In the genomic region with DNA sequence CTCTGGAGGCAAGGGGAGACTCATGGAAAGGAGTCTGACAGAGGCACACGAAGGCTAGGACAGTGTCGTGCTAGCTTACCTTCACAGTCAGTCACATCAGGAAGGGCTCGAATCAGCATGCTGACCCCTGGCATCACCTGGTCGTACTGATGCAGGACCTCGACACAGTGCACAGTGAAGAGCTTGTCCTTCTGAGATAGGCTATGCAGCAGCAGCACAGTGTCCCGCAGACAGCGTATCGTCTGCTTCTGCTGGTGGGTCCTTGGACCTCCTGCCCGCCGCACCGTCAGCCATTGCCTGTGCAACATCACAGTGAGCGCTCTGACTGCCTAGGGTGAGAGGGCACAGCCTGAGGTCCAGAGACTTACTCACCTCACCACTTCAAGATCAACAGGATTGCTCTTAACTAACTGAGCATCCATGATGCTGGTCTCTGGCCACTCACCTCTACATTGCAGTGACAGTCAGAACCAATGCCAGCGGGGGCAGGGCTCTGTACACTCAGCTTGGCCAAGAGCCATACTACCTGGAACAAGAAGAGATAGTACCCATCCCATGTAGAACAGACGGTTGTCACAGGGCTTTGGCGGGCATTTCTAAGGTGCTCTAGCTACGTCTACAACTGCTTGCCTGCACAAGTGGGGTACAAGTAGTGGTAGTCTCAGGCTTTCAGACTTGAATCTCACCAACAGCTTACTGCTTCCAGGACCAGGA, we compare ENCODE assay signal across 8 mouse cellular contexts. TPM values are rescaled to one million over a fixed set of nuclear protein-coding genes. Genes with fewer than 3 reads are reported as not detected.
DNase-seq lines count a peak whose midpoint lies in the region; ATAC-seq and TF ChIP-seq lines count a peak whose summit lies in the region.

No protein-coding gene starts in this region.

- no peak for TF ChIP-seq CTCF in forebrain, postnatal 0 days (IDR thresholded peaks at IDR 0.05; ENCODE audit: low read depth)
- TF ChIP-seq CTCF in lung, adult 2 months (IDR thresholded peaks at IDR 0.05; ENCODE audit: insufficient read depth, low read length) = 0 out of 2 replicates have a peak, but pooled peaks have one; percentile 6

- no peaks in the 10 kb centered on the region for H3K9me3 ChIP-seq in forebrain, embryonic 11.5 days (ENCODE audit: control insufficient read depth, low read length)
- no peaks in the 10 kb centered on the region for H3K9me3 ChIP-seq in forebrain, postnatal 0 days (ENCODE audit: low read length)
- H3K9me3 ChIP-seq in embryonic facial prominence, embryonic 11.5 days (replicated peaks; ENCODE audit: control insufficient read depth, low read length) = no peaks in the 10 kb centered on the region
- no peaks in the 10 kb centered on the region for H3K9me3 ChIP-seq in limb, embryonic 15.5 days

- no peak for DNase-seq in forebrain, embryonic 11.5 days (ENCODE audit: low spot score)
- DNase-seq in forebrain, postnatal 0 days = no peak
- DNase-seq in lung, adult 2 months = no peak
- DNase-seq in lung, postnatal 10 days = no peak
- no peak for DNase-seq in embryonic facial prominence, embryonic 11.5 days (ENCODE audit: low spot score)
- no peak for DNase-seq in urinary bladder, postnatal 10 days (ENCODE audit: low spot score)
- DNase-seq in Muller cell, postnatal 12 days (ENCODE audit: inconsistent ontology term) = no peak

- no peak overlapping the region for H3K9ac ChIP-seq in forebrain, embryonic 11.5 days (ENCODE audit: low read length)
- H3K9ac ChIP-seq in forebrain, postnatal 0 days = no peak overlapping the region
- H3K9ac ChIP-seq in embryonic facial prominence, embryonic 11.5 days (replicated peaks; ENCODE audit: low read length) = no peak overlapping the region
- no peak overlapping the region for H3K9ac ChIP-seq in limb, embryonic 15.5 days

- 91% methylated on average over 16 of the region's 16 CpGs for WGBS in forebrain, embryonic 11.5 days
- whole genome bisulfite sequencing in forebrain, postnatal 0 days = 90% methylated on average over 16 of the region's 16 CpGs
- WGBS in lung, adult 2 months = 89% methylated on average over 16 of the region's 16 CpGs
- 86% methylated on average over 16 of the region's 16 CpGs for WGBS in embryonic facial prominence, embryonic 11.5 days
- WGBS in limb, embryonic 15.5 days = 93% methylated on average over 16 of the region's 16 CpGs

- no peaks in the 10 kb centered on the region for H3K27me3 ChIP-seq in forebrain, embryonic 11.5 days (ENCODE audit: control insufficient read depth, insufficient read depth, low read length)
- H3K27me3 ChIP-seq in forebrain, postnatal 0 days (ENCODE audit: insufficient read depth, low read length) = no peaks in the 10 kb centered on the region
- H3K27me3 ChIP-seq in embryonic facial prominence, embryonic 11.5 days (ENCODE audit: control insufficient read depth, insufficient read depth, low read length) = no peaks in the 10 kb centered on the region
- H3K27me3 ChIP-seq in limb, embryonic 15.5 days = no peaks in the 10 kb centered on the region

- 0 out of 2 replicates have a peak, but pooled peaks have one; percentile 16 for ATAC-seq in forebrain, embryonic 11.5 days (replicated peaks; ENCODE audit: low FRiP score)
- ATAC-seq in forebrain, postnatal 0 days = no peak
- 0 out of 2 replicates have a peak, but pooled peaks have one; percentile 19 for ATAC-seq in embryonic facial prominence, embryonic 11.5 days (replicated peaks; ENCODE audit: insufficient number of reproducible peaks, low FRiP score, low TSS enrichment, low read depth)
- no peak for ATAC-seq in limb, embryonic 15.5 days (ENCODE audit: insufficient number of reproducible peaks, low FRiP score, low TSS enrichment, low read depth)

- no peak overlapping the region for H3K4me3 ChIP-seq in forebrain, embryonic 11.5 days (ENCODE audit: low read depth, low read length)
- no peak overlapping the region for H3K4me3 ChIP-seq in forebrain, postnatal 0 days (ENCODE audit: low read depth, low read length)
- no peak overlapping the region for H3K4me3 ChIP-seq in lung, adult 2 months (replicated peaks; ENCODE audit: extremely low read depth, low read depth, low read length)
- H3K4me3 ChIP-seq in embryonic facial prominence, embryonic 11.5 days (ENCODE audit: low read depth, low read length) = no peak overlapping the region
- H3K4me3 ChIP-seq in limb, embryonic 15.5 days = no peak overlapping the region

- no peak overlapping the region for H3K27ac ChIP-seq in forebrain, embryonic 11.5 days (ENCODE audit: low read depth, low read length)
- no peak overlapping the region for H3K27ac ChIP-seq in forebrain, postnatal 0 days (ENCODE audit: low read depth, low read length)
- no peak overlapping the region for H3K27ac ChIP-seq in embryonic facial prominence, embryonic 11.5 days (replicated peaks; ENCODE audit: low read depth, low read length)
- peak overlapping the region; percentile 89; the same call in 1 of the 2 replicates for H3K27ac ChIP-seq in limb, embryonic 15.5 days

- 0 out of 2 replicates have a peak, but pooled peaks cover under 1% of the 10 kb centered on the region for H3K4me1 ChIP-seq in forebrain, embryonic 11.5 days (replicated peaks; ENCODE audit: control insufficient read depth, insufficient read depth, low read length)
- no peaks in the 10 kb centered on the region for H3K4me1 ChIP-seq in forebrain, postnatal 0 days (ENCODE audit: insufficient read depth)
- peaks cover 16% of the 10 kb centered on the region for H3K4me1 ChIP-seq in lung, adult 2 months (ENCODE audit: control insufficient read depth, insufficient read depth, low read length)
- no peaks in the 10 kb centered on the region for H3K4me1 ChIP-seq in embryonic facial prominence, embryonic 11.5 days (ENCODE audit: control insufficient read depth, insufficient read depth, low read length)
- peaks cover 24% of the 10 kb centered on the region for H3K4me1 ChIP-seq in limb, embryonic 15.5 days

- H3K4me2 ChIP-seq in forebrain, embryonic 11.5 days (ENCODE audit: low read depth, low read length, severe bottlenecking) = no peak overlapping the region
- no peak overlapping the region for H3K4me2 ChIP-seq in forebrain, postnatal 0 days (ENCODE audit: low read depth)
- H3K4me2 ChIP-seq in embryonic facial prominence, embryonic 11.5 days (ENCODE audit: low read depth, low read length) = no peak overlapping the region
- H3K4me2 ChIP-seq in limb, embryonic 15.5 days = no peak overlapping the region

- TF ChIP-seq POLR2A in lung, adult 2 months (IDR thresholded peaks at IDR 0.05; ENCODE audit: borderline replicate concordance, extremely low read depth, low read depth, low read length) = no peak

- peaks cover 5% of the 10 kb centered on the region; the same call in 1 of the 2 replicates for H3K36me3 ChIP-seq in forebrain, embryonic 11.5 days (ENCODE audit: control insufficient read depth, insufficient read depth, low read length)
- H3K36me3 ChIP-seq in forebrain, postnatal 0 days (ENCODE audit: insufficient read depth) = peaks cover 77% of the 10 kb centered on the region
- peaks cover 18% of the 10 kb centered on the region for H3K36me3 ChIP-seq in embryonic facial prominence, embryonic 11.5 days (replicated peaks; ENCODE audit: control insufficient read depth, insufficient read depth, low read depth, low read length)
- peaks cover 76% of the 10 kb centered on the region for H3K36me3 ChIP-seq in limb, embryonic 15.5 days

RNA-seq across cellular contexts. Expression of a gene that starts 0.8 kb away (rescaled TPM):
- polyA plus RNA-seq in forebrain, embryonic 11.5 days (2014; fragmentation: Nextera tagmentation; extraction: Ambion mirVana) = 5.9 and 8.2 TPM in 2 replicates
- total RNA-seq in forebrain, postnatal 0 days (2014; rRNA removed) = 22.5 and 25.3 TPM in 2 replicates
- polyA plus RNA-seq in forebrain, postnatal 0 days (2015; fragmentation: Nextera tagmentation; extraction: Ambion mirVana) = 16.5 and 20.3 TPM in 2 replicates
- polyA plus RNA-seq in lung, adult 2 months (2012; rRNA removed) = 83.7 and 86.9 TPM in 2 replicates
- polyA plus RNA-seq in embryonic facial prominence, embryonic 11.5 days (2014; fragmentation: Nextera tagmentation; extraction: Ambion mirVana) = 4.5 and 7.8 TPM in 2 replicates
- polyA plus RNA-seq in limb, embryonic 15.5 days (2015; fragmentation: Nextera tagmentation; extraction: Ambion mirVana) = 16.0 and 17.2 TPM in 2 replicates

RNA-seq across cellular contexts. Expression of a gene that starts 13.6 kb away (rescaled TPM):
- polyA plus RNA-seq in forebrain, embryonic 11.5 days (2014; fragmentation: Nextera tagmentation; extraction: Ambion mirVana) = 28.1 and 32.1 TPM in 2 replicates
- total RNA-seq in forebrain, postnatal 0 days (2014; rRNA removed) = 45.2 and 46.1 TPM in 2 replicates
- polyA plus RNA-seq in forebrain, postnatal 0 days (2015; fragmentation: Nextera tagmentation; extraction: Ambion mirVana) = 34.6 and 34.8 TPM in 2 replicates
- polyA plus RNA-seq in lung, adult 2 months (2012; rRNA removed) = 18.8 and 21.9 TPM in 2 replicates
- polyA plus RNA-seq in embryonic facial prominence, embryonic 11.5 days (2014; fragmentation: Nextera tagmentation; extraction: Ambion mirVana) = 26.3 and 27.2 TPM in 2 replicates
- polyA plus RNA-seq in limb, embryonic 15.5 days (2015; fragmentation: Nextera tagmentation; extraction: Ambion mirVana) = 25.4 and 27.4 TPM in 2 replicates

RNA-seq across cellular contexts. Expression of a gene that starts 22.0 kb away (rescaled TPM):
- polyA plus RNA-seq in forebrain, embryonic 11.5 days (2014; fragmentation: Nextera tagmentation; extraction: Ambion mirVana) = 13.2 and 17.4 TPM in 2 replicates
- 12.2 and 12.9 TPM in 2 replicates for total RNA-seq in forebrain, postnatal 0 days (2014; rRNA removed)
- 6.4 and 7.2 TPM in 2 replicates for polyA plus RNA-seq in forebrain, postnatal 0 days (2015; fragmentation: Nextera tagmentation; extraction: Ambion mirVana)
- 3.5 and 3.7 TPM in 2 replicates for polyA plus RNA-seq in lung, adult 2 months (2012; rRNA removed)
- 13.3 and 15.3 TPM in 2 replicates for polyA plus RNA-seq in embryonic facial prominence, embryonic 11.5 days (2014; fragmentation: Nextera tagmentation; extraction: Ambion mirVana)
- 12.5 and 13.6 TPM in 2 replicates for polyA plus RNA-seq in limb, embryonic 15.5 days (2015; fragmentation: Nextera tagmentation; extraction: Ambion mirVana)

RNA-seq across cellular contexts. Expression of a gene that starts 22.0 kb away (rescaled TPM):
- 30.4 and 33.9 TPM in 2 replicates for polyA plus RNA-seq in forebrain, embryonic 11.5 days (2014; fragmentation: Nextera tagmentation; extraction: Ambion mirVana)
- 66.2 and 68.4 TPM in 2 replicates for total RNA-seq in forebrain, postnatal 0 days (2014; rRNA removed)
- polyA plus RNA-seq in forebrain, postnatal 0 days (2015; fragmentation: Nextera tagmentation; extraction: Ambion mirVana) = 75.9 and 77.3 TPM in 2 replicates
- polyA plus RNA-seq in lung, adult 2 months (2012; rRNA removed) = 918 and 1,083 TPM in 2 replicates
- 33.2 and 37.0 TPM in 2 replicates for polyA plus RNA-seq in embryonic facial prominence, embryonic 11.5 days (2014; fragmentation: Nextera tagmentation; extraction: Ambion mirVana)
- 108 and 123 TPM in 2 replicates for polyA plus RNA-seq in limb, embryonic 15.5 days (2015; fragmentation: Nextera tagmentation; extraction: Ambion mirVana)

RNA-seq across cellular contexts. Expression of a gene that starts 22.0 kb away (rescaled TPM):
- 671 and 746 TPM in 2 replicates for polyA plus RNA-seq in forebrain, embryonic 11.5 days (2014; fragmentation: Nextera tagmentation; extraction: Ambion mirVana)
- 177 and 216 TPM in 2 replicates for total RNA-seq in forebrain, postnatal 0 days (2014; rRNA removed)
- polyA plus RNA-seq in forebrain, postnatal 0 days (2015; fragmentation: Nextera tagmentation; extraction: Ambion mirVana) = 695 and 816 TPM in 2 replicates
- 13.4 and 19.0 TPM in 2 replicates for polyA plus RNA-seq in lung, adult 2 months (2012; rRNA removed)
- polyA plus RNA-seq in embryonic facial prominence, embryonic 11.5 days (2014; fragmentation: Nextera tagmentation; extraction: Ambion mirVana) = 880 and 898 TPM in 2 replicates
- polyA plus RNA-seq in limb, embryonic 15.5 days (2015; fragmentation: Nextera tagmentation; extraction: Ambion mirVana) = 487 and 558 TPM in 2 replicates

Comparison
In these comparisons a context has a peak if more than half of its experiments do, and no peak if none do; other contexts are left out.
1. ATAC-seq: peak in forebrain, embryonic 11.5 days (single experiment) and embryonic facial prominence, embryonic 11.5 days (single experiment); none in forebrain, postnatal 0 days (single experiment) and limb, embryonic 15.5 days (single experiment).